Mouse (Mus musculus) hindbrain, embryonic 15.5 days (tissue): ENCODE measurements around the gene Clcn7. TPM values are rescaled to one million over a fixed set of nuclear protein-coding genes. Genes with fewer than 3 reads are reported as not detected.
"Not testable (repeated sequence)": the region's sequence is repeated elsewhere in the genome, so short reads cannot be mapped to it uniquely, and the experiment has no call there.

ENCODE experiments used
- ATAC-seq: fragments of 200-750 bp; cut with Nextera tagmentation; 2 replicates; pipeline ENCODE4 v1.8.0; 2017; ENCODE audit warnings: low read depth, moderate number of reproducible peaks, moderate TSS enrichment; ENCODE audit not compliant: low FRiP score
- H3K27ac ChIP-seq: fragments of 300-500 bp; sonication (generic); replicated peaks from 2 replicates; pipeline ENCODE4 v1.5.1; 2015; ENCODE audit warnings: mild to moderate bottlenecking, inconsistent platforms
- H3K27me3 ChIP-seq: fragments of 300-500 bp; sonication (generic); 2 replicates; pipeline ENCODE4 v1.6.1; 2015; ENCODE audit warnings: control low read depth, inconsistent platforms
- H3K36me3 ChIP-seq: fragments of 300-500 bp; sonication (generic); 2 replicates; pipeline ENCODE4 v1.6.1; 2015; ENCODE audit warnings: control low read depth, inconsistent platforms
- H3K4me1 ChIP-seq: fragments of 300-500 bp; sonication (generic); replicated peaks from 2 replicates; pipeline ENCODE4 v1.6.1; 2015; ENCODE audit warnings: control low read depth, inconsistent platforms
- H3K4me2 ChIP-seq: fragments of 300-500 bp; sonication (generic); 2 replicates; pipeline ENCODE4 v1.6.1; 2015; ENCODE audit warnings: moderate library complexity, mild to moderate bottlenecking, inconsistent platforms
- H3K4me3 ChIP-seq: fragments of 300-500 bp; sonication (generic); 2 replicates; pipeline ENCODE4 v1.5.1; 2015; ENCODE audit warnings: mild to moderate bottlenecking, inconsistent platforms
- H3K9ac ChIP-seq: fragments of 300-500 bp; sonication (generic); 2 replicates; pipeline ENCODE4 v1.6.1; 2015; ENCODE audit warnings: inconsistent platforms
- H3K9me3 ChIP-seq: fragments of 300-500 bp; sonication (generic); 2 replicates; pipeline ENCODE4 v1.6.1; 2016; ENCODE audit warnings: control low read depth, inconsistent platforms
- WGBS: fragments of 180-500 bp; shearing (Covaris S2); methylation state at CpG from one replicate; pipeline ENCODE4 v1.1.7; 2015; 5-methylcytosine and 5-hydroxymethylcytosine counted together
- polyA plus RNA-seq: library from polyadenylated mRNA; unstranded; fragments of >200 nt; fragmentation: Nextera tagmentation; extraction: Ambion mirVana; gene quantifications from 2 replicates; pipeline ENCODE4 v1.2.1, GENCODE M21; 2015

Gene Clcn7
- polyA plus RNA-seq, 1 experiment from 2014 or later, result 32.2 TPM

GRCm38 (mm10) chr17:25111739-25112422, 21.3 kb upstream of the Clcn7 start:
- 78% methylated on average over 8 of the region's 8 CpGs for WGBS

GRCm38 (mm10) chr17:25112423-25112810, 20.8 kb upstream of the Clcn7 start:
- WGBS, result 77% methylated on average over 3 of the region's 3 CpGs
- peaks cover 15% of the 10 kb centered on the region for H3K36me3 ChIP-seq

More at GRCm38 (mm10) chr17:25111739-25112422, 21.3 kb upstream of the Clcn7 start:
- H3K4me2 ChIP-seq, result no peak overlapping the region
- H3K27ac ChIP-seq, result peak overlapping the region; percentile 23; the same call in 1 of the 2 replicates
- H3K4me1 ChIP-seq, result peaks cover 27% of the 10 kb centered on the region
- no peak overlapping the region for H3K4me3 ChIP-seq
- H3K9ac ChIP-seq, result no peak overlapping the region
- no peaks in the 10 kb centered on the region for H3K27me3 ChIP-seq
- no peak for ATAC-seq
- H3K9me3 ChIP-seq, result no peaks in the 10 kb centered on the region
- H3K36me3 ChIP-seq, result peaks cover 17% of the 10 kb centered on the region

GRCm38 (mm10) chr17:25114908-25115645, 18.1 kb upstream of the Clcn7 start:
- 13% methylated on average over 23 of the region's 23 CpGs for WGBS
- no peaks in the 10 kb centered on the region for H3K27me3 ChIP-seq
- H3K9ac ChIP-seq, result peak overlapping the region; percentile 74
- peaks cover 3% of the 10 kb centered on the region; the same call in 1 of the 2 replicates for H3K36me3 ChIP-seq
- H3K9me3 ChIP-seq, result no peaks in the 10 kb centered on the region
- peak; percentile 67 for ATAC-seq
- H3K27ac ChIP-seq, result peak overlapping the region; percentile 94
- peak overlapping the region; percentile 100 for H3K4me2 ChIP-seq
- peak overlapping the region; percentile 85 for H3K4me3 ChIP-seq
- peaks cover 27% of the 10 kb centered on the region for H3K4me1 ChIP-seq

More at GRCm38 (mm10) chr17:25112423-25112810, 20.8 kb upstream of the Clcn7 start:
- no peak overlapping the region for H3K4me3 ChIP-seq
- H3K27me3 ChIP-seq, result no peaks in the 10 kb centered on the region
- H3K9me3 ChIP-seq, result no peaks in the 10 kb centered on the region
- peak overlapping the region; percentile 23; the same call in 1 of the 2 replicates for H3K27ac ChIP-seq
- no peak for ATAC-seq
- H3K4me1 ChIP-seq, result peaks cover 27% of the 10 kb centered on the region
- no peak overlapping the region for H3K4me2 ChIP-seq
- no peak overlapping the region for H3K9ac ChIP-seq

- Histone ChIP-seq H3K9me3 (no peaks in the 10 kb centered on the region), H3K4me3 (peak within 1 kb of the TSS; percentile 85), H3K4me1 (peaks cover 27% of the 10 kb centered on the region), H3K27ac (peak within 1 kb of the TSS; percentile 94), H3K9ac (peak within 1 kb of the TSS; percentile 74), H3K27me3 (no peaks in the 10 kb centered on the region), H3K36me3 (peaks cover 3% of the 10 kb centered on the region; the same call in 1 of the 2 replicates), H3K4me2 (peak within 1 kb of the TSS; percentile 100)
- peak; percentile 95 for ATAC-seq
- 4% methylated on average over 40 of the region's 40 CpGs for WGBS
Measured at GRCm38 (mm10) chr17:25115664-25116432, 17.3 kb upstream of the Clcn7 start, which contains the start of gene Telo2. Gene Telo2 (minus strand): TSS chr17:25115967.

- no peak for ATAC-seq
- no peak overlapping the region for H3K4me2 ChIP-seq
- no peak overlapping the region for H3K9ac ChIP-seq
- H3K36me3 ChIP-seq, result peaks cover 3% of the 10 kb centered on the region; the same call in 1 of the 2 replicates
- peaks cover 22% of the 10 kb centered on the region for H3K4me1 ChIP-seq
- no peaks in the 10 kb centered on the region for H3K27me3 ChIP-seq
- H3K27ac ChIP-seq, result no peak overlapping the region
- no peak overlapping the region for H3K4me3 ChIP-seq
- 32% methylated on average over 4 of the region's 4 CpGs for WGBS
- H3K9me3 ChIP-seq, result no peaks in the 10 kb centered on the region
Measured at GRCm38 (mm10) chr17:25117263-25117662, 15.9 kb upstream of the Clcn7 start.

GRCm38 (mm10) chr17:25120406-25120805, 12.8 kb upstream of the Clcn7 start, which contains the start of gene Ptx4:
Gene Ptx4 (plus strand): TSS chr17:25120760.
- no peak for ATAC-seq
- Histone ChIP-seq H3K36me3 (no peaks in the 10 kb centered on the region), H3K4me2 (no peak within 1 kb of the TSS), H3K4me3 (no peak within 1 kb of the TSS), H3K27me3 (no peaks in the 10 kb centered on the region), H3K27ac (no peak within 1 kb of the TSS), H3K4me1 (peaks cover 4% of the 10 kb centered on the region; the same call in 1 of the 2 replicates), H3K9ac (no peak within 1 kb of the TSS), H3K9me3 (no peaks in the 10 kb centered on the region)
- WGBS, result 58% methylated on average over 3 of the region's 3 CpGs

- no peaks in the 10 kb centered on the region for H3K36me3 ChIP-seq
- H3K4me2 ChIP-seq, result no peak overlapping the region
- H3K9ac ChIP-seq, result no peak overlapping the region
- no peak overlapping the region for H3K4me3 ChIP-seq
- no peaks in the 10 kb centered on the region for H3K27me3 ChIP-seq
- H3K9me3 ChIP-seq, result no peaks in the 10 kb centered on the region
- ATAC-seq, result no peak
- WGBS, result 31% methylated on average over 7 of the region's 7 CpGs
- no peaks in the 10 kb centered on the region for H3K4me1 ChIP-seq
- no peak overlapping the region for H3K27ac ChIP-seq
Measured at GRCm38 (mm10) chr17:25123979-25124378, 9.2 kb upstream of the Clcn7 start.

- not testable (repeated sequence) for H3K9me3 ChIP-seq, H3K4me1 ChIP-seq, H3K36me3 ChIP-seq, H3K27ac ChIP-seq, H3K4me3 ChIP-seq, H3K9ac ChIP-seq, H3K27me3 ChIP-seq, H3K4me2 ChIP-seq, ATAC-seq
- WGBS, result 79% methylated on average over 3 of the region's 3 CpGs
Measured at GRCm38 (mm10) chr17:25125442-25126060, 7.6 kb upstream of the Clcn7 start.

- Histone ChIP-seq H3K27ac (no peak overlapping the region), H3K4me3 (no peak overlapping the region), H3K4me2 (no peak overlapping the region), H3K36me3 (no peaks in the 10 kb centered on the region), H3K27me3 (no peaks in the 10 kb centered on the region), H3K4me1 (no peaks in the 10 kb centered on the region), H3K9me3 (no peaks in the 10 kb centered on the region), H3K9ac (no peak overlapping the region)
- no peak for ATAC-seq
- 48% methylated on average over 8 of the region's 8 CpGs for WGBS
Measured at GRCm38 (mm10) chr17:25127079-25127478, 6.1 kb upstream of the Clcn7 start.

GRCm38 (mm10) chr17:25127681-25128080, 5.5 kb upstream of the Clcn7 start:
- H3K9ac ChIP-seq, result no peak overlapping the region
- no peak overlapping the region for H3K4me2 ChIP-seq
- ATAC-seq, result no peak
- H3K4me1 ChIP-seq, result no peaks in the 10 kb centered on the region
- H3K27me3 ChIP-seq, result no peaks in the 10 kb centered on the region
- no peak overlapping the region for H3K27ac ChIP-seq
- no peak overlapping the region for H3K4me3 ChIP-seq
- H3K36me3 ChIP-seq, result no peaks in the 10 kb centered on the region
- WGBS, result 77% methylated on average over 9 of the region's 9 CpGs
- no peaks in the 10 kb centered on the region for H3K9me3 ChIP-seq

- Histone ChIP-seq H3K4me3 (no peak overlapping the region), H3K27ac (no peak overlapping the region), H3K9ac (no peak overlapping the region), H3K36me3 (no peaks in the 10 kb centered on the region), H3K4me1 (peaks cover 14% of the 10 kb centered on the region), H3K27me3 (no peaks in the 10 kb centered on the region), H3K4me2 (no peak overlapping the region), H3K9me3 (no peaks in the 10 kb centered on the region)
- ATAC-seq, result no peak
- 91% methylated on average over 1 of the region's 1 CpGs for WGBS
Measured at GRCm38 (mm10) chr17:25130060-25130459, 3.1 kb upstream of the Clcn7 start.
